Comparison of ENCODE assay signal across 9 mouse cellular contexts in genomic region chr2:27671633-27672091, GRCm38 (mm10). TPM values are rescaled to one million over a fixed set of nuclear protein-coding genes. Genes with fewer than 3 reads are reported as not detected.
DNase-seq lines count a peak whose midpoint lies in the region; ATAC-seq and TF ChIP-seq lines count a peak whose summit lies in the region.
"Had no signal": no experiment of that assay in that cellular context is flagged by ENCODE, and none has a peak within 500 bp of the region (broad histone marks: within the 10 kb centered on the region; RNA-seq: fewer than 3 reads in every experiment).

No protein-coding gene starts in this region.

- H3K4me2 ChIP-seq in heart, embryonic 11.5 days, result no peak overlapping the region
- H3K4me2 ChIP-seq in embryonic facial prominence, embryonic 15.5 days (replicated peaks), result no peak overlapping the region
- no peak overlapping the region for H3K4me2 ChIP-seq in midbrain, embryonic 12.5 days (replicated peaks)

- no peaks in the 10 kb centered on the region for H3K36me3 ChIP-seq in heart, embryonic 11.5 days (ENCODE audit: control insufficient read depth, insufficient read depth, low read length)
- H3K36me3 ChIP-seq in embryonic facial prominence, embryonic 15.5 days, result no peaks in the 10 kb centered on the region
- no peaks in the 10 kb centered on the region for H3K36me3 ChIP-seq in kidney, adult 2 months (ENCODE audit: control insufficient read depth, insufficient read depth, low read length)
- H3K36me3 ChIP-seq in midbrain, embryonic 12.5 days, result no peaks in the 10 kb centered on the region
- H3K36me3 ChIP-seq: G1E had no signal

- H3K9me3 ChIP-seq in heart, embryonic 11.5 days (replicated peaks; ENCODE audit: control insufficient read depth, low read length), result no peaks in the 10 kb centered on the region
- H3K9me3 ChIP-seq in embryonic facial prominence, embryonic 15.5 days (replicated peaks), result no peaks in the 10 kb centered on the region
- H3K9me3 ChIP-seq in midbrain, embryonic 12.5 days, result no peaks in the 10 kb centered on the region
- H3K9me3 ChIP-seq: G1E had no signal

- no peak for TF ChIP-seq CTCF in kidney, adult 2 months (conservative IDR thresholded peaks at IDR 0.05; ENCODE audit: insufficient read depth, insufficient read length, low read depth, low read length)

- 0 out of 2 replicates have a peak overlapping the region, but pooled peaks have one; percentile 52 for H3K9ac ChIP-seq in heart, embryonic 11.5 days (ENCODE audit: low read depth, low read length)
- no peak overlapping the region for H3K9ac ChIP-seq in embryonic facial prominence, embryonic 15.5 days
- 0 out of 2 replicates have a peak overlapping the region, but pooled peaks have one; percentile 4 for H3K9ac ChIP-seq in midbrain, embryonic 12.5 days (replicated peaks)

- 22% methylated on average over 3 of the region's 3 CpGs for WGBS in heart, embryonic 11.5 days (ENCODE audit: insufficient replicate concordance)
- WGBS in embryonic facial prominence, embryonic 15.5 days, result 15% methylated on average over 3 of the region's 3 CpGs
- 4% methylated on average over 3 of the region's 3 CpGs for WGBS in kidney, adult 2 months
- 24% methylated on average over 3 of the region's 3 CpGs for WGBS in midbrain, embryonic 12.5 days

- TF ChIP-seq POLR2A in kidney, adult 2 months (IDR thresholded peaks at IDR 0.05; ENCODE audit: low read depth, low read length), result no peak

- no peak for ATAC-seq in heart, embryonic 11.5 days (replicated peaks; ENCODE audit: insufficient number of reproducible peaks, low FRiP score, low TSS enrichment)
- no peak for ATAC-seq in embryonic facial prominence, embryonic 15.5 days (ENCODE audit: insufficient number of reproducible peaks, low FRiP score, low TSS enrichment, low read depth)
- 0 out of 2 replicates have a peak, but pooled peaks have one; percentile 7 for ATAC-seq in midbrain, embryonic 12.5 days (ENCODE audit: low FRiP score, low read depth)
- no peak for ATAC-seq in erythroid progenitor cell, adult 5-6 weeks (replicated peaks; ENCODE audit: low FRiP score, poor library complexity, severe bottlenecking)

- no peak overlapping the region for H3K4me3 ChIP-seq in heart, embryonic 11.5 days (ENCODE audit: low read depth, low read length)
- no peak overlapping the region for H3K4me3 ChIP-seq in embryonic facial prominence, embryonic 15.5 days (replicated peaks)
- H3K4me3 ChIP-seq in kidney, adult 2 months (ENCODE audit: insufficient read depth, low read depth, low read length), result no peak overlapping the region
- H3K4me3 ChIP-seq in midbrain, embryonic 12.5 days, result no peak overlapping the region

- no peak for DNase-seq in heart, adult 9 months (ENCODE audit: low spot score in 2 of 2)
- peak; percentile 91 for DNase-seq in kidney, adult 2 months
- no peak for DNase-seq in cerebellum, adult 18-20 months
- DNase-seq in frontal cortex, postnatal 25 days (ENCODE audit: low spot score in 2 of 2), result no peak

- H3K27me3 ChIP-seq in heart, embryonic 11.5 days (ENCODE audit: control insufficient read depth, insufficient read depth, low read length), result peaks cover 28% of the 10 kb centered on the region
- no peaks in the 10 kb centered on the region for H3K27me3 ChIP-seq in embryonic facial prominence, embryonic 15.5 days
- H3K27me3 ChIP-seq in kidney, adult 2 months (replicated peaks; ENCODE audit: control insufficient read depth, insufficient read depth, low read length), result no peaks in the 10 kb centered on the region
- H3K27me3 ChIP-seq in midbrain, embryonic 12.5 days, result peaks cover 61% of the 10 kb centered on the region

- H3K4me1 ChIP-seq in heart, embryonic 11.5 days (ENCODE audit: control insufficient read depth, insufficient read depth, low read length), result peaks cover 15% of the 10 kb centered on the region
- peaks cover 51% of the 10 kb centered on the region for H3K4me1 ChIP-seq in embryonic facial prominence, embryonic 15.5 days
- peaks cover 12% of the 10 kb centered on the region for H3K4me1 ChIP-seq in kidney, adult 2 months (ENCODE audit: control insufficient read depth, insufficient read depth, low read length)
- H3K4me1 ChIP-seq in midbrain, embryonic 12.5 days, result peaks cover 35% of the 10 kb centered on the region

- peak overlapping the region; percentile 46; the same call in 1 of the 2 replicates for H3K27ac ChIP-seq in heart, embryonic 11.5 days (ENCODE audit: low read depth, low read length)
- peak overlapping the region; percentile 63; the same call in 1 of the 2 replicates for H3K27ac ChIP-seq in embryonic facial prominence, embryonic 15.5 days (replicated peaks)
- H3K27ac ChIP-seq in kidney, adult 2 months (ENCODE audit: insufficient read depth, low read depth, low read length), result peak overlapping the region; percentile 65
- peak overlapping the region; percentile 22 for H3K27ac ChIP-seq in midbrain, embryonic 12.5 days (replicated peaks)

RNA-seq across cellular contexts. Expression of gene Rxra, which starts 4.6 kb away (rescaled TPM):
- polyA plus RNA-seq in heart, embryonic 11.5 days (2014; fragmentation: Nextera tagmentation; extraction: Ambion mirVana), result 4.2 and 5.2 TPM in 2 replicates
- 18.7 and 22.4 TPM in 2 replicates for polyA plus RNA-seq in embryonic facial prominence, embryonic 15.5 days (2015; fragmentation: Nextera tagmentation; extraction: Ambion mirVana)
- 94.8 and 107 TPM in 2 replicates for polyA plus RNA-seq in kidney, adult 2 months (2012; rRNA removed)
- polyA plus RNA-seq in midbrain, embryonic 12.5 days (2016; fragmentation: Nextera tagmentation; extraction: Ambion mirVana), result 8.3 and 9.5 TPM in 2 replicates
- total RNA-seq in erythroid progenitor cell, adult 5-6 weeks (2015; ENCODE audit: low replicate concordance), result 1.7 and 2.2 TPM in 2 replicates
- total RNA-seq in erythroid progenitor cell, adult 5-6 weeks (2017; ENCODE audit: low replicate concordance), result 1.7 and 3.6 TPM in 2 replicates
- polyA plus RNA-seq: G1E had no signal
